Mouse (Mus musculus) lung, adult 2 months (tissue): ENCODE data around the gene Col25a1.

Source experiments
- CTCF ChIP-seq: fragments of 200-500 bp; IDR thresholded peaks from 2 replicates; pipeline ENCODE4 v1.5.1; 2011; ENCODE audit warnings: mild to moderate bottlenecking, low read length, control low read depth; ENCODE audit not compliant: insufficient read depth
- POLR2A ChIP-seq: fragments of 200-500 bp; IDR thresholded peaks from 2 replicates; pipeline ENCODE4 v1.6.1; 2011; ENCODE audit warnings: low read depth, mild to moderate bottlenecking, control low read depth, low read length, borderline replicate concordance; ENCODE audit errors: extremely low read depth

DNA sequence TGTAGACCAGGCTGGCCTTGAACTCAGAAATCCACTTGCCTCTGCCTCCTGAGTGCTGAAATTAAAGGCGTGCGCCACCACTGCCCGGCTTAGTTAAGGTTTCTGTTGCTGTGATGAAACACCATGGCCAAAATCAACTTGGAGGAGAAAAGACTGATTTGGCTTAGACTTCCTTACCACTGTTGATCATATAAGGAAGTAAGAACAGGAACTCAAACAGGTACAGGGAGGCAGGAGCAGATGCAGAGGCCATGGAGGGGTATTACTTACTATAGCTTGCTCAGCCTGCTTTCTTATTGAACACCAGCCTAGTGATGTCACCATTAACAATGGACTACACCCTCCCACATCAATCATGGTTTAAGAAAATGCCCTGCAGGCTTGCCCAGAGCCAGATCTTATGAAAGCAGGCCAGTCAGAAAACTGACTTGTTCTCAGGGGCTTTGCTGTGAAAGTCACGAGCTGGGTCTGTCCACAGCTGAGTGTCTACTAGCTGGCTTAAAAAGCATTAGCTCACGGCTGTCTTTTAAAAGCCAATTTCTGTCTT is 249.1 kb downstream of the Col25a1 start:
- TF ChIP-seq CTCF (no peak), POLR2A (no peak)
